Mouse (Mus musculus): ENCODE results near the gene Phpt1.

GRCm38 (mm10) chr2:25579737-25580460, 4.9 kb upstream of the Phpt1 start:
- TF ChIP-seq POLR2A (IDR thresholded peaks at IDR 0.05; ENCODE audit: borderline replicate concordance, control insufficient read depth, low read depth, low read length) (no peak), CTCF (IDR thresholded peaks at IDR 0.05; ENCODE audit: control insufficient read depth, insufficient read depth, low read length) (peak; percentile 55)

All from bone marrow, adult 2 months (tissue).